9 mouse cellular contexts compared by ENCODE assay signal in the genomic region with DNA sequence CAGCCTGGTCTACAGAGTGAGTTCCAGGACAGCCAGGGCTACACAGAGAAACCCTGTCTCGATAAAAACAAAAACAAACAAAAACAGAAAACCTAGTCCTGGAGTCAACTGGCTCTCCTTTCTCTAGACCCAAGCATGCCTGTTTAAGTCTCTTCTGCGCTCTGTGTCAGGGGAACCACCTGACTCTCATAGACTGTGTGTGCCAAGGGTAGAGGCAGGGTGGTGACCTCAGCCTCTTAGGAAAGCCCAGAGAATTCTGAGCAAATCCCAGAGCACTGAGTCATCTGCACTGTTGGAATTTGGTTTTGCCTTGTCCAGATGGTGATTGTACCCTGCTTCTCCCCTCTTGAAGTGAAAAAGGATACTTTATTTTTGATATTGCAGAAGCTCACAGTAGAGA. TPM values are rescaled to one million over a fixed set of nuclear protein-coding genes. Genes with fewer than 3 reads are reported as not detected.
A peak's percentile ranks its signal among the peaks of the same experiment; 100 is the strongest.
DNase-seq lines count a peak whose midpoint lies in the region.
"Had no signal": no experiment of that assay in that cellular context is flagged by ENCODE, and none has a peak within 500 bp of the region (broad histone marks: within the 10 kb centered on the region; RNA-seq: fewer than 3 reads in every experiment).

No protein-coding gene starts in this region.

- peak; percentile 40 for DNase-seq in urinary bladder, postnatal 14 days (ENCODE audit: low spot score)
- no peak for DNase-seq in urinary bladder, adult 2 months (ENCODE audit: low spot score)
- peak; percentile 37 for DNase-seq in adrenal gland, postnatal 25 days
- peak; percentile 45 for DNase-seq in heart, postnatal 25 days (ENCODE audit: low spot score)
- no peak for DNase-seq in thymus, postnatal 0 days (ENCODE audit: low spot score)
- no peak for DNase-seq in cerebellum, postnatal 36 days
- DNase-seq in cerebellum, adult 11-12 months: no peak
- DNase-seq: embryo, embryonic 11 days; kidney, postnatal 14 days had no signal

- intact Hi-C loops in heart, postnatal 25 days (cut with DNase I): no loop called here

RNA-seq across cellular contexts. Expression of gene Slc25a25, which starts 7.1 kb away (rescaled TPM):
- 14.7 and 18.8 TPM in 2 replicates for polyA plus RNA-seq in urinary bladder, adult 2 months (2012; rRNA removed)
- 16.4 and 28.0 TPM in 2 replicates for total RNA-seq in adrenal gland, postnatal 25 days (2021)
- total RNA-seq in heart, postnatal 25 days (2021): 1 to 10 TPM; 5.6 to 7.5 TPM
- polyA plus RNA-seq in thymus, postnatal 0 days (2015; fragmentation: Nextera tagmentation; extraction: Ambion mirVana): 16.3 and 18.9 TPM in 2 replicates

RNA-seq across cellular contexts. Expression of gene Naif1, which starts 8.0 kb away (rescaled TPM):
- polyA plus RNA-seq in urinary bladder, adult 2 months (2012; rRNA removed): 4.5 and 4.7 TPM in 2 replicates
- 5.5 and 5.6 TPM in 2 replicates for total RNA-seq in adrenal gland, postnatal 25 days (2021)
- total RNA-seq in heart, postnatal 25 days (2021): 1 to 10 TPM; 3.4 to 4.2 TPM
- polyA plus RNA-seq in thymus, postnatal 0 days (2015; fragmentation: Nextera tagmentation; extraction: Ambion mirVana): 5.4 and 6.2 TPM in 2 replicates

Comparison
In these comparisons a context has a peak if more than half of its experiments do, and no peak if none do; other contexts are left out.
1. DNase-seq: peak in urinary bladder, postnatal 14 days (single experiment), adrenal gland, postnatal 25 days (single experiment) and heart, postnatal 25 days (single experiment); none in urinary bladder, adult 2 months (single experiment), thymus, postnatal 0 days (single experiment), cerebellum, postnatal 36 days (0 of 2) and cerebellum, adult 11-12 months (single experiment).